Mouse (Mus musculus) ES-E14 (cell line): Measurements from ENCODE around the gene Gm36864.

Experiments
- HCFC1 ChIP-seq: IDR thresholded peaks from 2 replicates; pipeline ENCODE4 v1.6.1; 2012; ENCODE audit warnings: low read length, inconsistent platforms, borderline replicate concordance; ENCODE audit not compliant: insufficient read depth
- ZC3H11A ChIP-seq: IDR thresholded peaks from 2 replicates; pipeline ENCODE4 v1.6.1; 2012; ENCODE audit warnings: low read depth, mild to moderate bottlenecking, inconsistent platforms, low read length, borderline replicate concordance

- TF ChIP-seq HCFC1: no peak
- no peak for TF ChIP-seq ZC3H11A
These were observed 38.1 kb downstream of the Gm36864 start for GRCm38 (mm10) chr7:44274096-44274495.
